Mouse (Mus musculus): ENCODE measurements around the gene Spock1. TPM values are rescaled to one million over a fixed set of nuclear protein-coding genes. Genes with fewer than 3 reads are reported as not detected.
A peak's percentile ranks its signal among the peaks of the same experiment; 100 is the strongest.

Gene Spock1
- polyA plus RNA-seq, 1 experiment from 2014 or later: 0.93 TPM

DNA sequence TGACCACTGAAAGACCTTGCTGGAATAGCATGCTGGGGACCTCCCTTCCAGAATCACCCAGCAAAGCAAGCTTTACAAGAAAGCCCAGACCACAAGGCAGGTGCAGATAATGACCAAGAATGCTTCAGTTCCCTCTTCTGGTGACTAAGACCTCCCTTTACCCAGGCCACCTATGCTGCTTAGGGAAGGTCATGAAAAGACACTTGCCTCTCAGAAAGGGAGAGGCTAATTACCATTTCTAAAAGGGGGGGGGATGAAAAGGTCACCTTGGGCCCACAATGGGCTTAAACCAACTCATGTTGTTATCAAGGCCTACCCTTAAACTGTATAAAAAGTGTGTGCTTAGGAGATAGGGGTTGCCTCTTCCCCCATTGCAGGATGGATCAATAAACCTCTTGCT, 382.2 kb downstream of the Spock1 start:
- H3K4me1 ChIP-seq: peaks cover 18% of the 10 kb centered on the region
- H3K4me3 ChIP-seq: no peak overlapping the region
- peaks cover 11% of the 10 kb centered on the region; the same call in 1 of the 2 replicates for H3K27me3 ChIP-seq (ENCODE audit: low read depth, poor library complexity, severe bottlenecking)
- H3K36me3 ChIP-seq: no peaks in the 10 kb centered on the region
- H3K9me3 ChIP-seq (replicated peaks): no peaks in the 10 kb centered on the region
- DNase-seq (ENCODE audit: low spot score): no peak
- H3K27ac ChIP-seq: no peak overlapping the region

DNA sequence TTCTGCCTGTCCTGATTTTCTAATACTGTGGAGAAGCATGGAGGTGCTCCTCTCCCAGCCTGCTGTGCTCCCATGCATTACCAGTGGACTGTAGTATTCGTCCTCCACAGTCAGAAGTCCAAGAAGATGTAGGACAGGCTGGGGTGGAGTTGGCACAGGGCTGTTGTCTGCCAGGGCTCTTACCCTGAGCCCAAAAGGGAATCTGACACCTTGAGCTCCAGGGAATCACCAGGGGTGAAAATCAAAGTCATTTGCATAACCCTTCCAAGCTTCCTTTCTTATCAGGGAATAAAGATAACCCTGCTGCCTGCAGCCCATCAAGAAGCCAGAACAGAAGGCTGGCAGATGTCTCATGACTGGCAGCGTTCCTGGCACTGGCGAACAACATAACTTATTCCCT, 383.6 kb downstream of the Spock1 start:
- WGBS: 80% methylated on average over 3 of the region's 3 CpGs
- DNase-seq (ENCODE audit: low spot score): no peak
- Histone ChIP-seq H3K9me3 (replicated peaks) (no peaks in the 10 kb centered on the region), H3K4me1 (peaks cover 22% of the 10 kb centered on the region), H3K4me3 (no peak overlapping the region), H3K36me3 (no peaks in the 10 kb centered on the region), H3K27me3 (ENCODE audit: low read depth, poor library complexity, severe bottlenecking) (0 out of 2 replicates have a peak, but pooled peaks cover 5% of the 10 kb centered on the region), H3K27ac (no peak overlapping the region)

DNA sequence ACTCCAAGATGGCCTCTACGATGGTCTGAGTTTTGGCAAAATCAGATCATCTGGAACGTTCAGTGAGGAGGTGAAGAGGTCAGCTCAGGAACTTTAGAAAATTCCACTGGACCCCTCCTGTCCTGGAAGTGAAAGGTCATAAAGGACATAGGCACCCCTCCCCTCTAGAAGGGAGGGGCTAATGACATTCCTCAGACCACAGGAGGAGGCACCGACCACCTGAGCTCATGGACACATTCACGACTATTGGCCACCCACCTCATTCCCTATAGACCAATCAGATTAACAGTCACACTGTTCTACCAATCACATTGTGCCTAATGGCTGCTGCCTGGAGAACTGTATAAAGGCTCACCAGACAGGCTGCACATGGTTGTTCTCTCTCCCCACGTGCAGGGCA, 384.8 kb downstream of the Spock1 start:
- Histone ChIP-seq H3K27ac (no peak overlapping the region), H3K4me1 (peaks cover 22% of the 10 kb centered on the region), H3K4me3 (no peak overlapping the region), H3K27me3 (ENCODE audit: low read depth, poor library complexity, severe bottlenecking) (0 out of 2 replicates have a peak, but pooled peaks cover 5% of the 10 kb centered on the region), H3K36me3 (no peaks in the 10 kb centered on the region), H3K9me3 (replicated peaks) (no peaks in the 10 kb centered on the region)
- 88% methylated on average over 5 of the region's 5 CpGs for WGBS
- no peak for DNase-seq (ENCODE audit: low spot score)

DNA sequence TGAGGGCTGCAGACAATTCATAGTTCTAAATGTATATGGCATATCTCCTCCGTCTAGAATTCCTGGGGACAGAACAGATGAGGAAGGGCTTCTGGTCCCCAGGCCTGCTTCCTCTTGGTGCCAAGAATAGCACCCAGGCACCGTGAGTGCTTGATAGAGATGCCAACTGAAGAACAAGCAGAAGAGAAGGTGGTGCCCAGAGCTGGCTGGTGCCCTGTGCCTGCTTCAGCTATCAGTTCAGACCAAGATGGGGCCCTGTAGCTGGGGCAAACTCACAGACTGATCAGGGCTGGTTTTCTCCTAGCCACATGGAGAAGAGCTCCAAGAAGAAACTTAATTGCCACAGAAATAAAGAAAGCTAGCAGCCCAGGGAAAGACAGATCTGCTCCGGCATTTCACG, 385.8 kb downstream of the Spock1 start:
- H3K27me3 ChIP-seq (ENCODE audit: low read depth, poor library complexity, severe bottlenecking): 0 out of 2 replicates have a peak, but pooled peaks cover 5% of the 10 kb centered on the region
- H3K4me3 ChIP-seq: no peak overlapping the region
- WGBS: 85% methylated on average over 4 of the region's 4 CpGs
- no peak for DNase-seq (ENCODE audit: low spot score)
- no peaks in the 10 kb centered on the region for H3K36me3 ChIP-seq
- H3K4me1 ChIP-seq: peaks cover 22% of the 10 kb centered on the region
- H3K9me3 ChIP-seq (replicated peaks): no peaks in the 10 kb centered on the region
- H3K27ac ChIP-seq: peak overlapping the region; percentile 37; the same call in 1 of the 2 replicates

DNA sequence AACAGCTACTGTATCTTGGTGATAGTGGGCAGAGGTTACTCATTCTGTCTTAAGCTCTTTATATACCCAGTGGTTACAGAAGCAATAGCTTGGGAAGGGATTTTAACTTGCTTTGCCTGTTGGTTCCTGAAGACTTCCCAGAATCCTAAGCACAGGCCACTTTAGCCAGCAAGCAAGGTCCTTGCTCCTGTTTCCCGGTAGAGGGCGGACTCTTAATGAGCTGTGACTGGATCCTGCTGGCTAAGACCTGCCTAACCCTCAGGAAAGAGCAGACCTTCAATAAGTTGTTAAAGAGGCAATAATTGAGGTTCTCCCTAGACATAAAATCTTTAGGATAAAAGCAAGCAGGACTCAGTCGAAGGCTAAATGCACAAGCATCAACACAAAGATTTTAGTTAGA, 387.0 kb downstream of the Spock1 start:
- no peak overlapping the region for H3K4me3 ChIP-seq
- H3K27me3 ChIP-seq (ENCODE audit: low read depth, poor library complexity, severe bottlenecking): 0 out of 2 replicates have a peak, but pooled peaks cover 5% of the 10 kb centered on the region
- peaks cover 23% of the 10 kb centered on the region for H3K4me1 ChIP-seq
- DNase-seq (ENCODE audit: low spot score): peak; percentile 68
- no peaks in the 10 kb centered on the region for H3K9me3 ChIP-seq (replicated peaks)
- H3K27ac ChIP-seq: 0 out of 2 replicates have a peak overlapping the region, but pooled peaks have one; percentile 11
- no peaks in the 10 kb centered on the region for H3K36me3 ChIP-seq
- WGBS: 17% methylated on average over 3 of the region's 3 CpGs

DNA sequence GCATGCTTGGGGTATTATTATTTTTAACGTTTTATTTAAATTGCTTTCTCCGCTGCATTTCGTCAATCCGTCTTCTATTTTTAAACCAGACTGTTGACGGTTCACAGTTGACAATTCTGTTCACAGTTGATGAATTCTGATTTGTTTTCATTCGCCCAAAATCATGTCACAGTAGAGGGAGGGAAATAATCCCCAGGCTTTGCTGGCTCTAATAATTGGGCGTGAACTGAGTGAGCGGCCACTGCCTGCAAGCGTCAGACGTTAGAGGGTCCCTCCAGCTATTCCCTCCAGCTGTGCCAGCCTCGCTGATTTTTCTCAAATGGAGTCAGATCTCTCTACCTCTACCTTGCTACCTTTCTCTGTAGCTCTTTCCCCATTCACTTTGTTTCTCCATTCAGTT, 388.3 kb downstream of the Spock1 start:
- WGBS: 77% methylated on average over 11 of the region's 11 CpGs
- 0 out of 2 replicates have a peak, but pooled peaks cover under 1% of the 10 kb centered on the region for H3K27me3 ChIP-seq (ENCODE audit: low read depth, poor library complexity, severe bottlenecking)
- no peak for DNase-seq (ENCODE audit: low spot score)
- H3K27ac ChIP-seq: no peak overlapping the region
- no peak overlapping the region for H3K4me3 ChIP-seq
- H3K36me3 ChIP-seq: no peaks in the 10 kb centered on the region
- no peaks in the 10 kb centered on the region for H3K9me3 ChIP-seq (replicated peaks)
- H3K4me1 ChIP-seq: peaks cover 29% of the 10 kb centered on the region

DNA sequence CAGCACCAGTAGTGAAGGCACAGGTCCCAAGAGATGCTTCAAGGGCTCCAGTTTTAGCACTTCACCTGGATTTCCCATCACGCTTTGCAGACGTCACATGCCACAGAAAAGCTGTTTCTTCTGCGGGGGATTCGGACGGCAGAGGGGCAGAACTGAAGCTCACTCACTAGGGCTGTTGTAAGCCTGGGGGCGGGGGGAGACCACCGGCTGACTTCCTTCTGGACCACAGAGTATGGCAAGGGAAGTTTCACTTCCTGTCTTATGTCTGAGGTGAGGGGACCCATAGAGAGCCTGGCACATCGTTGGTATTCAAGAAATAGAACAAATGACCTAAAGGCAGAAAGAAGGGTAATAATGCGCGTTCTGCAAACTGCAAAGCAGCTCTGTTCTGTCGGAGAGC, 392.4 kb downstream of the Spock1 start:
- peaks cover 21% of the 10 kb centered on the region for H3K4me1 ChIP-seq
- WGBS: 89% methylated on average over 11 of the region's 11 CpGs

DNA sequence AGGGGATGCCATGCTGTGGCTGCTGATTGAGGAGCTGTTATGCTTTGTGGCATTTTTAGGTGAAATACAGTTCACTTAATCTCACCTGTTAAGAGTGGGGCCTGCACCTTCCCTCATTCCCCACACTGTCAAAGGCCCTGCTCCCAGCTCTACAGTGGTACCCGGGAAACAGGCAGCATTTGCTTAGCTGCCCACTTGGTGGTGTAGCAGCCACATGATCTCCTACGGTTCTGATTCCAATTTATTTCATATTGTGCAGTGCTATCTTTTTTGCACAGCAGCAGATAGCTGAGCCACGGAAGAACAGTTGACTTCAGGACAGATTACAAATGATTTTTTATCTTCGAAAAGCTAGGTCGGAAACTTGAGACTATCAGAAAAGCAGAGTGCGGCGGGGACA, 406.6 kb downstream of the Spock1 start:
- DNase-seq (ENCODE audit: low spot score): no peak
- H3K4me3 ChIP-seq: no peak overlapping the region
- H3K27me3 ChIP-seq (ENCODE audit: low read depth, poor library complexity, severe bottlenecking): no peaks in the 10 kb centered on the region
- no peaks in the 10 kb centered on the region for H3K36me3 ChIP-seq
- 90% methylated on average over 7 of the region's 7 CpGs for WGBS
- no peak overlapping the region for H3K27ac ChIP-seq
- no peaks in the 10 kb centered on the region for H3K4me1 ChIP-seq
- H3K9me3 ChIP-seq (replicated peaks): no peaks in the 10 kb centered on the region

More for the DNA sequence above, 392.4 kb downstream of the Spock1 start:
- Histone ChIP-seq H3K27me3 (ENCODE audit: low read depth, poor library complexity, severe bottlenecking) (no peaks in the 10 kb centered on the region), H3K9me3 (replicated peaks) (no peaks in the 10 kb centered on the region), H3K36me3 (no peaks in the 10 kb centered on the region), H3K4me3 (no peak overlapping the region), H3K27ac (no peak overlapping the region)
- DNase-seq (ENCODE audit: low spot score): no peak

DNA sequence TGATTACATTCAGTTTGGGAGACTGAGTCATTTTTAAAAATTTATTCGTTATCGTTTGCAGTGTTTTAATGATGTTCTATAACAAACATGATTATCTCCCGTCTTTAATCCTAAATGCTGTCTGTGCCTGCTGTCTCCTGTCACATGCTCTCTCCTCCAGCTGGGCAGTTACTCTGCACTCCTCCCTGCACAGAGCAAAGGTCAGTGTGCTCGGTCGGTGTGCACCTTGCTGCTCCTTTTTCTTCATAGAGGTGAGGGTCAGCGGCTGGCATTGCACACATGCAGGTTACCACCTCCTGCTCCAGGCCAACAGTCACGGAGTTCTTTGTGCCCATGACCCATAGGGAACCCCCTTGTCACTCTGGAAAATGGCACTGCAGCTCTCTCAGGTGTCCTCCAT, 411.4 kb downstream of the Spock1 start:
- Histone ChIP-seq H3K9me3 (replicated peaks) (no peaks in the 10 kb centered on the region), H3K4me1 (no peaks in the 10 kb centered on the region), H3K4me3 (no peak overlapping the region), H3K27me3 (ENCODE audit: low read depth, poor library complexity, severe bottlenecking) (no peaks in the 10 kb centered on the region), H3K36me3 (no peaks in the 10 kb centered on the region), H3K27ac (no peak overlapping the region)
- WGBS: 84% methylated on average over 7 of the region's 7 CpGs
- DNase-seq (ENCODE audit: low spot score): no peak

DNA sequence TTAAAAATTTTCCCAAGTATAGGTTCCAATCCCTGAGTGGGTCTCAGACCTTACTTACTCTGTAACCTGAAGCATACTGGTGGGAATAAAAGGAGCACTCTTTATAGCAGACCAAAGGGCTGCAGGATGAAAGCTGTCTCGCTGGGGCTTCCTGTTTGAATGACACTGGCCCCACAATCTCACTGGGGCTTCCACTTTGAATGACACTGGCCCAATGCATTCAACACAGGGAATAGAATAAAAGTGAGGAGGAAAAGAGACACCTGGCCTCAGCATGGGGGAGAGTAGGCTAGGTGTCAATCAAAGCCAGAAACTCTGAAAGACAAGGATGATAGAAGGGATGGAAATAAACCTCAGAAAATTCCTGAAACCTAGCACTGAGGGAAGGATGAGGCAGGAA, 413.3 kb downstream of the Spock1 start:
- Histone ChIP-seq H3K36me3 (no peaks in the 10 kb centered on the region), H3K4me1 (no peaks in the 10 kb centered on the region), H3K27ac (no peak overlapping the region), H3K9me3 (replicated peaks) (no peaks in the 10 kb centered on the region), H3K4me3 (no peak overlapping the region), H3K27me3 (ENCODE audit: low read depth, poor library complexity, severe bottlenecking) (no peaks in the 10 kb centered on the region)
- WGBS: 63% methylated on average over 1 of the region's 1 CpGs
- DNase-seq (ENCODE audit: low spot score): no peak

DNA sequence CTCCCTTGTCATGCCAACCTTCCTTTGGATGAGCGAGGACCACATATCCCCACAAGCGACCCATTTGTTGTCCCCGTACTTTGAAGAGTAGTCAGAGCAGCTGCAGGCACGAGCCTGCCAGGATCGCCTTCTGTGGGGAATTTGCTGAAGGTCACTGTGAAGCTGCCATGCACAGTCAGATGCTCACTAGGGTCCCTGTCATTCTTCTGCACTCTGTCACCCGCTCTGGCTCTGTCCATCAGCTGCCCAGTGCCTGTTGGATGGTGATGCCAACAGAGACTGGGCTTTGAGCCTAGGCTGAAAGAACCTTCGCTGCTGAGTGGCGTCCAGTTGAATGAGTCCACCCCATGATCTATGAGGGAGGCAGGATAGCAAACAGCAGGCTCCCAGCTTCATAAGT, 419.2 kb downstream of the Spock1 start:
- Histone ChIP-seq H3K36me3 (no peaks in the 10 kb centered on the region), H3K4me1 (0 out of 2 replicates have a peak, but pooled peaks cover 5% of the 10 kb centered on the region), H3K9me3 (replicated peaks) (no peaks in the 10 kb centered on the region), H3K27me3 (ENCODE audit: low read depth, poor library complexity, severe bottlenecking) (no peaks in the 10 kb centered on the region), H3K4me3 (no peak overlapping the region), H3K27ac (no peak overlapping the region)
- 94% methylated on average over 8 of the region's 8 CpGs for WGBS
- no peak for DNase-seq (ENCODE audit: low spot score)

DNA sequence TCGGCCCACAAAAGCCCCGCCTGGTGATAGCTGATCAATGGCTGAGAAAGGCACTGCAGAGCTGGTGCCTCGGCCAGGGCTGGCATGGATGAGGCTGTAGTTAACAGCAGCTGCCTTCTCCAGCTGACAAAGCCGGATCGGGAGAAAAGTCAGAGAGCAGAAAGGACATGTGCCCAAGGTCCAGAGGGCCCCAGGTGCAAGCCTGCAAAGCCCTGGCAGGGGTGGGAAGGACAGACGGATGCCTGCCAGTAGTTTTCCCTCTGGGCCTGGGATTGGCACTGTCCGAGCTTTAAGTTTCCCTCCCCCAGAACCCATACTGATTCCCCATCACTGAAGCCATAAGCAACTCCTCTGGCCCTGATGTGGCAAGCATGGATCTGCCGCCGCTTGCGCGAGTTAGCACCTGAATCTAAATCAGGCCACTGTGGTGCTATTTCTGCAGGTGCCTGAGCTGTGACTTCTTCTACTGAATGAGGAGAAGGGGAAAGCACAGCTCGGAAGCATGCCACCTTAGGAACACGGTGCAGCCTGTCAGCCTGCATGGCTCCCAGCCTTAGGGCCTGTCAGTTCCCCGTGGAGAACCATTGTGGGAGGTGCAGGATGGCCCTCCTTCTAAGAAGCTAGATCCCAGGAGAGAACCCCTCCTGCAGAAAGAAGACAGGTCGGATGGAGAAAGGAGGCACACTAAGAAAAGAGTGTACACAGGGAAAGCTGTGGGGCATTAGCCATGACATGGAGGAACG, 423.5 kb downstream of the Spock1 start:
- no peaks in the 10 kb centered on the region for H3K9me3 ChIP-seq (replicated peaks)
- no peak overlapping the region for H3K27ac ChIP-seq
- H3K27me3 ChIP-seq (ENCODE audit: low read depth, poor library complexity, severe bottlenecking): no peaks in the 10 kb centered on the region
- H3K4me1 ChIP-seq: 0 out of 2 replicates have a peak, but pooled peaks cover 5% of the 10 kb centered on the region
- H3K36me3 ChIP-seq: no peaks in the 10 kb centered on the region
- no peak overlapping the region for H3K4me3 ChIP-seq
- no peak for DNase-seq (ENCODE audit: low spot score)
- WGBS: 88% methylated on average over 16 of the region's 16 CpGs

DNA sequence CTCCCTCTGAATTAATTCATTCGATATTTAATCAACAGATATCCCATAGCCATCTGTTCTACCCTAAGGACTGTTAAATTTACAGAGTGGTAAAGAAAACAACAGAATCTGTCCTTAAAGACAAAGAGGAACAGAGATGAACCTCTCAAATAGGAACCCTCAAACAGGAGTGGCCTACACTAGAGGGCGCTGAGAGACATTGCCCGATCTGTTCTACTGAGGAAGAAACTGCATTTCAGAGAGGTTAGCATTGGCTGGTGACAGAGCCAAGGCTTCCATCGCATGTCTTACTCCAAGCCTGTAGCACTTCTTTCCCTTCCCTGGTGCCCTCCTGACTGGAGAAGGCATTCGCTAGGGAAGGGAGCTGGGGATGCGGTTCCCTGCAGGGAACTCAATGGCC, 431.4 kb downstream of the Spock1 start:
- Histone ChIP-seq H3K27me3 (ENCODE audit: low read depth, poor library complexity, severe bottlenecking) (no peaks in the 10 kb centered on the region), H3K9me3 (replicated peaks) (no peaks in the 10 kb centered on the region), H3K4me3 (no peak overlapping the region), H3K4me1 (no peaks in the 10 kb centered on the region; the same call in 1 of the 2 replicates), H3K27ac (no peak overlapping the region), H3K36me3 (no peaks in the 10 kb centered on the region)
- 33% methylated on average over 6 of the region's 6 CpGs for WGBS
- no peak for DNase-seq (ENCODE audit: low spot score)
